Mouse (Mus musculus) small intestine, adult 2 months (tissue): ENCODE results near the gene Bag5.

ENCODE experiments used
- CTCF ChIP-seq: fragments of 200-500 bp; IDR thresholded peaks from 2 replicates; pipeline ENCODE4 v1.5.1; 2012; ENCODE audit warnings: low read depth, mild to moderate bottlenecking, control low read depth, inconsistent platforms, low read length, moderate library complexity, mixed read lengths; ENCODE audit not compliant: insufficient replicate concordance, insufficient read length; ENCODE audit errors: extremely low read depth
- POLR2A ChIP-seq: fragments of 200-500 bp; IDR thresholded peaks from 2 replicates; pipeline ENCODE4 v1.6.1; 2012; ENCODE audit warnings: low read depth, mild to moderate bottlenecking, control low read depth, inconsistent platforms, low read length, moderate library complexity

GRCm38 (mm10) chr12:111713004-111713651 lies at the start of gene Bag5, which contains the start of gene Apopt1:
- TF ChIP-seq CTCF (no peak), POLR2A (peak; percentile 83)
